In genomic region chr6:129351091-129351490, GRCm38 (mm10) we compare ENCODE assay signal across 32 mouse cellular contexts. TPM values are rescaled to one million over a fixed set of nuclear protein-coding genes. Genes with fewer than 3 reads are reported as not detected.
DNase-seq lines count a peak whose midpoint lies in the region; ATAC-seq and TF ChIP-seq lines count a peak whose summit lies in the region.
"Had no signal": no experiment of that assay in that cellular context is flagged by ENCODE, and none has a peak within 500 bp of the region (broad histone marks: within the 10 kb centered on the region; RNA-seq: fewer than 3 reads in every experiment).

No protein-coding gene starts in this region.

- no peaks in the 10 kb centered on the region for H3K36me3 ChIP-seq in spleen, adult 2 months (ENCODE audit: control insufficient read depth, insufficient read depth, low read length)
- H3K36me3 ChIP-seq in megakaryocyte, embryonic 14.5 days (replicated peaks; ENCODE audit: low read length), result peaks cover 2% of the 10 kb centered on the region
- H3K36me3 ChIP-seq: embryonic facial prominence, embryonic 10.5 days; forebrain, embryonic 15.5 days; heart, embryonic 13.5 days; midbrain, embryonic 15.5 days had no signal

- 72% methylated on average over 3 of the region's 3 CpGs for WGBS in spleen, adult 2 months
- WGBS in cerebellum, adult 2 months, result 94% methylated on average over 3 of the region's 3 CpGs

- no peaks in the 10 kb centered on the region for H3K27me3 ChIP-seq in spleen, adult 2 months (ENCODE audit: control insufficient read depth, insufficient read depth, low read length)
- no peaks in the 10 kb centered on the region for H3K27me3 ChIP-seq in megakaryocyte, embryonic 14.5 days (replicated peaks)
- no peaks in the 10 kb centered on the region for H3K27me3 ChIP-seq in cerebellum, adult 2 months (ENCODE audit: control insufficient read depth, insufficient read depth, low read length)
- H3K27me3 ChIP-seq: forebrain, embryonic 15.5 days; heart, embryonic 13.5 days; midbrain, embryonic 15.5 days had no signal

- TF ChIP-seq POLR2A in spleen, adult 2 months (IDR thresholded peaks at IDR 0.05; ENCODE audit: low read depth, low read length), result no peak
- no peak for TF ChIP-seq POLR2A in cerebellum, adult 2 months (IDR thresholded peaks at IDR 0.05; ENCODE audit: borderline replicate concordance, insufficient read depth, low read length)

- no peak overlapping the region for H3K4me3 ChIP-seq in spleen, adult 2 months (ENCODE audit: extremely low read depth, insufficient read depth, insufficient read length)
- H3K4me3 ChIP-seq in megakaryocyte, embryonic 14.5 days (replicated peaks), result peak overlapping the region; percentile 11
- H3K4me3 ChIP-seq in cerebellum, adult 2 months (replicated peaks; ENCODE audit: insufficient read depth, low read depth, low read length), result no peak overlapping the region
- H3K4me3 ChIP-seq: embryonic facial prominence, embryonic 10.5 days; forebrain, embryonic 15.5 days; heart, adult 2 months; heart, embryonic 13.5 days; midbrain, embryonic 15.5 days; myocyte had no signal

- H3K9me3 ChIP-seq in megakaryocyte, embryonic 14.5 days, result peaks cover 12% of the 10 kb centered on the region
- H3K9me3 ChIP-seq: forebrain, embryonic 15.5 days had no signal

- no peak for TF ChIP-seq CTCF in spleen, adult 2 months (IDR thresholded peaks at IDR 0.05; ENCODE audit: extremely low read depth, insufficient read depth, insufficient read length, insufficient replicate concordance)
- no peak for TF ChIP-seq CTCF in cerebellum, adult 2 months (IDR thresholded peaks at IDR 0.05; ENCODE audit: borderline replicate concordance, insufficient read depth, low read depth, low read length)

- H3K4me1 ChIP-seq in spleen, adult 2 months (ENCODE audit: control insufficient read depth, insufficient read depth, insufficient read length), result peaks cover 4% of the 10 kb centered on the region; the same call in 1 of the 2 replicates
- H3K4me1 ChIP-seq in megakaryocyte, embryonic 14.5 days, result peaks cover 21% of the 10 kb centered on the region
- H3K4me1 ChIP-seq in cerebellum, adult 2 months (ENCODE audit: control insufficient read depth, insufficient read depth, low read length), result no peaks in the 10 kb centered on the region
- H3K4me1 ChIP-seq: embryonic facial prominence, embryonic 10.5 days; forebrain, embryonic 15.5 days; heart, embryonic 13.5 days; midbrain, embryonic 15.5 days had no signal

- peak overlapping the region; percentile 51 for H3K27ac ChIP-seq in spleen, adult 2 months (ENCODE audit: insufficient read depth, low read length)
- no peak overlapping the region for H3K27ac ChIP-seq in cerebellum, adult 2 months (ENCODE audit: insufficient read depth, low read length)
- H3K27ac ChIP-seq: embryonic facial prominence, embryonic 10.5 days; forebrain, embryonic 15.5 days; heart, adult 2 months; heart, embryonic 13.5 days; midbrain, embryonic 15.5 days had no signal

- no peak for DNase-seq in spleen, adult 2 months (ENCODE audit: low read depth in 1 of 2, low spot score in 2 of 2)
- no peak for DNase-seq in spleen, postnatal 4 days (ENCODE audit: low spot score in 2 of 2)
- no peak for DNase-seq in cerebellum, adult 2 months
- DNase-seq in kidney, adult 11 months, result no peak
- no peak for DNase-seq in layer of hippocampus, adult 9-10 months (ENCODE audit: low spot score)
- DNase-seq: adrenal gland, postnatal 10 days; cerebellum, postnatal 10 days; gastrocnemius, postnatal 10 days; heart, adult 2 months; heart, postnatal 14 days; kidney, adult 8-10 months; kidney, postnatal 10 days; layer of hippocampus, postnatal 36 days; lung, adult 18-20 months; lung, postnatal 10 days; right cerebral cortex, adult 18-20 months had no signal

- ATAC-seq in granulocyte monocyte progenitor cell, adult 5-6 weeks (replicated peaks; ENCODE audit: poor library complexity, severe bottlenecking), result peak; percentile 40
- ATAC-seq: forebrain, embryonic 15.5 days; midbrain, embryonic 15.5 days had no signal

RNA-seq across cellular contexts. Expression of gene Clec12a, which starts 8.6 kb away (rescaled TPM):
- 5.3 and 6.8 TPM in 2 replicates for polyA plus RNA-seq in spleen, adult 2 months (2012; rRNA removed)
- 318 and 331 TPM in 2 replicates for total RNA-seq in granulocyte monocyte progenitor cell, adult 5-6 weeks (2014; fragmentation: Nextera tagmentation)
- 549 and 684 TPM in 2 replicates for total RNA-seq in granulocyte monocyte progenitor cell, adult 5-6 weeks (2017)
- 0.67 TPM in 1 of 2 replicates, not detected in the other for polyA plus RNA-seq in megakaryocyte, embryonic 14.5 days (2012; ENCODE audit: insufficient read depth, low replicate concordance)
- 0.13 and 0.14 TPM in 2 replicates for polyA plus RNA-seq in cerebellum, adult 2 months (2012; rRNA removed)
- polyA plus RNA-seq: myocyte had no signal

RNA-seq across cellular contexts. Expression of gene 4922502D21Rik, which starts 19.5 kb away (rescaled TPM):
- not detected in 2 replicates for polyA plus RNA-seq in spleen, adult 2 months (2012; rRNA removed)
- total RNA-seq in granulocyte monocyte progenitor cell, adult 5-6 weeks (2014; fragmentation: Nextera tagmentation), result not detected in 2 replicates
- total RNA-seq in granulocyte monocyte progenitor cell, adult 5-6 weeks (2017), result 1.2 TPM in 1 of 2 replicates, not detected in the other
- polyA plus RNA-seq in megakaryocyte, embryonic 14.5 days (2012; ENCODE audit: insufficient read depth, low replicate concordance), result not detected in 2 replicates
- polyA plus RNA-seq in cerebellum, adult 2 months (2012; rRNA removed), result not detected in 2 replicates
- total RNA-seq: adrenal gland, postnatal 10 days; gastrocnemius, postnatal 10 days; heart, adult 2 months; heart, postnatal 14 days; layer of hippocampus, postnatal 36 days; left cerebral cortex, postnatal 10 days had no signal
- polyA plus RNA-seq: brain, embryonic 14.5 days; cortical plate, adult 2 months; embryonic facial prominence, embryonic 10.5 days; forebrain, embryonic 15.5 days; heart, embryonic 13.5 days; hindbrain, embryonic 11.5 days; limb, embryonic 11.5 days; midbrain, embryonic 15.5 days; myocyte; neural tube, embryonic 14.5 days; small intestine, adult 2 months; urinary bladder, adult 2 months had no signal

RNA-seq across cellular contexts. Expression of gene Clec12b, which starts 34.6 kb away (rescaled TPM):
- 0.11 TPM in 1 of 2 replicates, not detected in the other for polyA plus RNA-seq in spleen, adult 2 months (2012; rRNA removed)
- not detected in 2 replicates for total RNA-seq in granulocyte monocyte progenitor cell, adult 5-6 weeks (2014; fragmentation: Nextera tagmentation)
- total RNA-seq in granulocyte monocyte progenitor cell, adult 5-6 weeks (2017), result not detected in 2 replicates
- polyA plus RNA-seq in megakaryocyte, embryonic 14.5 days (2012; ENCODE audit: insufficient read depth, low replicate concordance), result not detected in 2 replicates
- 0.17 and 0.33 TPM in 2 replicates for polyA plus RNA-seq in cerebellum, adult 2 months (2012; rRNA removed)
- total RNA-seq: adrenal gland, postnatal 10 days; gastrocnemius, postnatal 10 days; layer of hippocampus, postnatal 36 days; left cerebral cortex, postnatal 10 days had no signal
- polyA plus RNA-seq: embryonic facial prominence, embryonic 10.5 days; hindbrain, embryonic 11.5 days; limb, embryonic 11.5 days; myocyte; small intestine, adult 2 months had no signal

RNA-seq across cellular contexts. Expression of gene Clec1b, which starts 46.0 kb away (rescaled TPM):
- 5.5 and 9.6 TPM in 2 replicates for polyA plus RNA-seq in spleen, adult 2 months (2012; rRNA removed)
- 2.0 TPM in 1 of 2 replicates, not detected in the other for total RNA-seq in granulocyte monocyte progenitor cell, adult 5-6 weeks (2014; fragmentation: Nextera tagmentation)
- total RNA-seq in granulocyte monocyte progenitor cell, adult 5-6 weeks (2017), result 0.21 TPM in 1 of 2 replicates, not detected in the other
- 10.7 and 19.5 TPM in 2 replicates for polyA plus RNA-seq in megakaryocyte, embryonic 14.5 days (2012; ENCODE audit: insufficient read depth, low replicate concordance)
- 0.16 and 0.17 TPM in 2 replicates for polyA plus RNA-seq in cerebellum, adult 2 months (2012; rRNA removed)
- total RNA-seq: layer of hippocampus, postnatal 36 days had no signal
- polyA plus RNA-seq: myocyte; testis, adult 2 months had no signal

RNA-seq across cellular contexts. Expression of gene Clec9a, which starts 57.6 kb away (rescaled TPM):
- polyA plus RNA-seq in spleen, adult 2 months (2012; rRNA removed), result 5.4 and 8.7 TPM in 2 replicates
- not detected in 2 replicates for total RNA-seq in granulocyte monocyte progenitor cell, adult 5-6 weeks (2014; fragmentation: Nextera tagmentation)
- 0.60 TPM in 1 of 2 replicates, not detected in the other for total RNA-seq in granulocyte monocyte progenitor cell, adult 5-6 weeks (2017)
- polyA plus RNA-seq in megakaryocyte, embryonic 14.5 days (2012; ENCODE audit: insufficient read depth, low replicate concordance), result not detected in 2 replicates
- polyA plus RNA-seq in cerebellum, adult 2 months (2012; rRNA removed), result 0.06 TPM in 1 of 2 replicates, not detected in the other
- total RNA-seq: gastrocnemius, postnatal 10 days; layer of hippocampus, postnatal 36 days; left cerebral cortex, postnatal 10 days had no signal
- polyA plus RNA-seq: cortical plate, adult 2 months; myocyte; testis, adult 2 months had no signal
